Mouse (Mus musculus) lung, postnatal 0 days (tissue): ENCODE data around the gene Evx2. TPM values are rescaled to one million over a fixed set of nuclear protein-coding genes. Genes with fewer than 3 reads are reported as not detected.
A peak's percentile ranks its signal among the peaks of the same experiment; 100 is the strongest.

Source experiments
- ATAC-seq: fragments of 200-750 bp; cut with Nextera tagmentation; 2 replicates; pipeline ENCODE4 v1.8.0; 2017; ENCODE audit warnings: moderate library complexity
- DNase-seq: peaks from one replicate; pipeline ENCODE4 v3.0.0-alpha.2; 2016; ENCODE audit warnings: low spot score
- H3K27ac ChIP-seq: fragments of 300-500 bp; sonication (generic); 2 replicates; pipeline ENCODE4 v1.5.1; 2014; ENCODE audit warnings: antibody characterized with exemption, mild to moderate bottlenecking, low read length, mixed read lengths
- H3K27me3 ChIP-seq: fragments of 300-500 bp; sonication (generic); replicated peaks from 2 replicates; pipeline ENCODE4 v1.6.1; 2014; ENCODE audit warnings: low read length, mixed read lengths; ENCODE audit not compliant: insufficient read depth
- H3K36me3 ChIP-seq: fragments of 300-500 bp; sonication (generic); 2 replicates; pipeline ENCODE4 v1.6.1; 2014; ENCODE audit warnings: low read length, mixed read lengths; ENCODE audit not compliant: insufficient read depth
- H3K4me1 ChIP-seq: fragments of 300-500 bp; sonication (generic); 2 replicates; pipeline ENCODE4 v1.6.1; 2014; ENCODE audit warnings: antibody characterized with exemption, low read depth, low read length, mixed read lengths; ENCODE audit not compliant: insufficient read depth
- H3K4me2 ChIP-seq: fragments of 300-500 bp; sonication (generic); replicated peaks from 2 replicates; pipeline ENCODE4 v1.6.1; 2014; ENCODE audit warnings: low read depth, mild to moderate bottlenecking, low read length, moderate library complexity, mixed read lengths
- H3K4me3 ChIP-seq: fragments of 300-500 bp; sonication (generic); 2 replicates; pipeline ENCODE4 v1.5.1; 2014; ENCODE audit warnings: low read depth, low read length
- H3K9ac ChIP-seq: fragments of 300-500 bp; sonication (generic); replicated peaks from 2 replicates; pipeline ENCODE4 v1.6.1; 2014; ENCODE audit warnings: low read depth, mild to moderate bottlenecking
- H3K9me3 ChIP-seq: fragments of 300-500 bp; sonication (generic); 2 replicates; pipeline ENCODE4 v1.6.1; 2016; ENCODE audit warnings: low read length, mixed read lengths
- CTCF ChIP-seq: IDR thresholded peaks from 2 replicates; pipeline ENCODE4 v1.5.1; 2016; ENCODE audit warnings: antibody characterized with exemption, mild to moderate bottlenecking
- EP300 ChIP-seq: IDR thresholded peaks from 2 replicates; pipeline ENCODE4 v1.6.1; 2016; ENCODE audit warnings: antibody characterized with exemption, mild to moderate bottlenecking, control low read depth
- WGBS: fragments of 180-500 bp; shearing (Covaris S2); extraction: QIAGEN DNeasy Blood & Tissue Kit; methylation state at CpG from one replicate; pipeline ENCODE4 v1.1.7; 2014; 5-methylcytosine and 5-hydroxymethylcytosine counted together
- polyA plus RNA-seq: library from polyadenylated mRNA; unstranded; fragments of >200 nt; fragmentation: Nextera tagmentation; extraction: Ambion mirVana; gene quantifications from 2 replicates; pipeline ENCODE4 v1.2.1, GENCODE M21; 2015

Evx2 gene
- polyA plus RNA-seq, 1 experiment from 2014 or later: not detected

DNA sequence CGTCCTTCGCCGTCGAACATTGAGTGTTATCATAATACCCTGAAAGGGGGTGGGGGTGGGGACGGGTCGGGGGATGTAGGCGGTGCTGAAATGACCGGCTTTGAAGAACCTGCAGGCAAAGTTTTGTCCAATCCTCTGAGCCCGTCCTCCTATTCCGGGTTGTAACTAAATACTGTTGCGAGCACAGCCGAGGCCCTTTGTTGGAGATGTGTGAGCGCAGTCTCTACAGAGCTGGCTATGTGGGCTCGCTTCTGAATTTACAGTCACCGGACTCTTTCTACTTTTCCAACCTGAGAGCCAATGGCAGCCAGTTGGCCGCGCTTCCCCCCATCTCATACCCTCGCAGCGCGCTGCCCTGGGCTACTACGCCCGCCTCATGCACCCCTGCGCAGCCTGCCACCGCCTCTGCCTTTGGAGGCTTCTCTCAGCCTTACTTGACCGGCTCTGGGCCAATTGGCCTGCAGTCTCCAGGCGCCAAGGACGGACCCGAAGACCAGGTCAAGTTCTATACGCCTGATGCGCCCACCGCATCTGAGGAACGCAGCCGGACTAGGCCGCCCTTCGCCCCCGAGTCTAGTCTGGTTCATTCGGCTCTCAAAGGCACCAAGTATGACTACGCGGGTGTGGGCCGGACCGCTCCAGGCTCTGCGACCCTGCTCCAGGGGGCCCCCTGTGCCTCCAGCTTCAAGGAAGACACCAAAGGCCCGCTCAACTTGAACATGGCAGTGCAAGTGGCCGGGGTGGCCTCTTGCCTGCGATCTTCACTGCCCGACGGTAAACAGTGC, 15.7 kb upstream of the Evx2 start, which contains the start of gene Hoxd12:
TSS of gene Hoxd12 (plus strand) at position 133 of the 785 bp plus-strand sequence.
- TF ChIP-seq CTCF (no peak), EP300 (no peak)
- Histone ChIP-seq H3K27me3 (peaks cover 89% of the 10 kb centered on the region), H3K4me1 (peaks cover 4% of the 10 kb centered on the region; the same call in 1 of the 2 replicates), H3K9me3 (no peaks in the 10 kb centered on the region), H3K4me3 (no peak within 1 kb of the TSS), H3K27ac (no peak within 1 kb of the TSS), H3K4me2 (no peak within 1 kb of the TSS), H3K36me3 (no peaks in the 10 kb centered on the region), H3K9ac (no peak within 1 kb of the TSS)
- 4% methylated on average over 47 of the region's 47 CpGs for WGBS
- no peak for DNase-seq
- no peak for ATAC-seq

DNA sequence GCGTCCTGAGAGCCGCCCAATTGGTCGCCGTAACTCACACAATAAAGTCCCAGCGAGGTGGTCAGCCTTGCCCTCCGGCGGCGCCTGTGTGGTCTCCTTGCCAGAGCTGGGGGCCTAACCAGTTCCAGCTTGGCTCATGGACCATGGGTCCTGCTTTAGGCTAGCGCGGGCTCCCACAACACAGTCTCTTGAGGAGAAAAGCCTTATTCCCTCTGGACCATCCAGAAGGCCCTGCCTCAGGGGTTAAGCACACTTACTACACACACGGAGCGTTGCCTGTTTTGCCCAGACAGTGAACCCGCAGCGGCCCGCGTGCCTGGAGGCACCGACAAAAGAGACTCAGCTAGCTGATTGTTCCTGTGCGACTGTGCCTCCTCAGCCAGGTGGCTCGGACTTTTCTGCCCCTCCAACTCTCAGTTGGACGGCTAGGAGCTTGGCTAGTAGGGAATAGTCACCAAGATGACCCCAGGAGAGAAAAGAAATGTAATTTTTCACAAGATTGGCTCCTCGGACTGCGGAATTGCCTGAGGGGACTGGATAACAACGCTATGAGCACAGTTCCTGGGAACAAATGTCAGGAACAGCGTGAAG, 14.6 kb upstream of the Evx2 start:
- no peak overlapping the region for H3K27ac ChIP-seq
- H3K4me1 ChIP-seq: peaks cover 4% of the 10 kb centered on the region; the same call in 1 of the 2 replicates
- no peak overlapping the region for H3K9ac ChIP-seq
- 3% methylated on average over 24 of the region's 24 CpGs for WGBS
- TF ChIP-seq CTCF (no peak), EP300 (no peak)
- no peaks in the 10 kb centered on the region for H3K9me3 ChIP-seq
- no peak overlapping the region for H3K4me2 ChIP-seq
- peaks cover 89% of the 10 kb centered on the region for H3K27me3 ChIP-seq
- ATAC-seq (no peak), DNase-seq (no peak)
- no peaks in the 10 kb centered on the region for H3K36me3 ChIP-seq
- H3K4me3 ChIP-seq: no peak overlapping the region

DNA sequence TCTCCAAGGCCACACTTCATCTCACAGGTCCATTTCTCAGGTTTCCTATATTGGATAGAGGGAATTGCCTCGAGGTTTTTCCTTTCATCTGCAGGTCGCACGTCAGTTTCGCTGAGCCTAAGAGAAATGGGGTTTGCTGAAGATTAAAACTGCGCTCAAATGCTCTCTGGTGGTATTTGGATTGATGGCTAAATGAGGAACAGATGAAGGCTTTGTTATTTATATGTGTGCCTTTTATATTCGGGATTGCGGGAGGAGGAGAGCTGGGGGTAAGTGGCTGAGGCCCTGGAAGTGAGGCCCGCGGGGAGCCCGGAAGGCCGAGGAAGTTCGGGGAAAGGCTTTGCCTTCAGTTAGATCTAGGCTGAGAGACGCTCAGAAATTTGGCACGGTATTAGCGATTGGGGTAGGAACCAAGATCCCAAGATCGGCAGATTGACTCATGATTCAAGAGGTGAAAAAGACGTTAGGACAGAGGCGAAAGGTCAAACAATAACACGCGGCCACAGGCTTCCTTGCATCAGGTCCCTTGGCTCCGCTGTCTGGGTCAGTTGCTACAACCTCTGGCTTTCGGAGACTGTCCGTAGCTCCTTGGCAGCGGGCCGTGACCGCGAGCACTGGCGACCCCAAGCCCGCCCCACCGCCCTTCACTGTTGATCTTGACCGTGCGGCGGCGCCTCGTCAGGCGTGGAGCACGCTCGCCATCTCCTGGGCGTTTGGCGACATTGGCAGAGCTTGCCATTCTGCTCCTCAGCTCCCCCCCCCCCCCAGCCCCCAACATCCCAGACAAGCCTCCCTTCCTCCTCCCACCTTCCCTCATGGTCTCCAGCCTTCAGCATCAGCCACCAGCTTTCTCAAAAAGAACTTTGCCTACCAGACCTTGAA, 13.4 kb upstream of the Evx2 start:
- peak overlapping the region; percentile 29; the same call in 1 of the 2 replicates for H3K4me3 ChIP-seq
- peak; percentile 64 for DNase-seq

DNA sequence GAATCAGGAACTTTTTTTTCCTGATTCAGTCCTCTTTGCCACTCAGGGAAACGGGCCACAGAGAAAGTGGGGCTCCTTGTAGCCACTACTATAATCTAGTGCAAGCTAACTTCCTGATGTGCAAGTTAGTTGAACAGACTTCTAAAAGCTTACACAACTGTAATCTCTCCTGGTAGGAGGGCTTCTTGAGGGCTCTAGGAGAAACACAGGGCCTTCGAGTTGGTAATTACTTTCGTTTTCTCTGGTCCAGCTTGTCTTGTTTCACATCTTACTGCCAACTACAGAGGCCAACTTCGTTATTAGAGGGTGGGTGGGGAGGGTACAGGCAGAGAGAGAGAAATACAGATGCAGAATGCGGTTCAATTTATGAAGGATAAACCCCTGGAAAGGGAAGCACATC, 12.5 kb upstream of the Evx2 start:
- 16% methylated on average over 5 of the region's 5 CpGs for WGBS
- H3K4me2 ChIP-seq: no peak overlapping the region; the same call in 1 of the 2 replicates

More for the DNA sequence above, 13.4 kb upstream of the Evx2 start:
- 6% methylated on average over 40 of the region's 40 CpGs for WGBS
- TF ChIP-seq CTCF (peak; percentile 81), EP300 (no peak)
- Histone ChIP-seq H3K36me3 (no peaks in the 10 kb centered on the region), H3K4me2 (peak overlapping the region; percentile 48), H3K4me1 (peaks cover 4% of the 10 kb centered on the region), H3K27ac (no peak overlapping the region), H3K9ac (no peak overlapping the region), H3K27me3 (peaks cover 92% of the 10 kb centered on the region), H3K9me3 (no peaks in the 10 kb centered on the region)
- ATAC-seq: peak; percentile 66

DNA sequence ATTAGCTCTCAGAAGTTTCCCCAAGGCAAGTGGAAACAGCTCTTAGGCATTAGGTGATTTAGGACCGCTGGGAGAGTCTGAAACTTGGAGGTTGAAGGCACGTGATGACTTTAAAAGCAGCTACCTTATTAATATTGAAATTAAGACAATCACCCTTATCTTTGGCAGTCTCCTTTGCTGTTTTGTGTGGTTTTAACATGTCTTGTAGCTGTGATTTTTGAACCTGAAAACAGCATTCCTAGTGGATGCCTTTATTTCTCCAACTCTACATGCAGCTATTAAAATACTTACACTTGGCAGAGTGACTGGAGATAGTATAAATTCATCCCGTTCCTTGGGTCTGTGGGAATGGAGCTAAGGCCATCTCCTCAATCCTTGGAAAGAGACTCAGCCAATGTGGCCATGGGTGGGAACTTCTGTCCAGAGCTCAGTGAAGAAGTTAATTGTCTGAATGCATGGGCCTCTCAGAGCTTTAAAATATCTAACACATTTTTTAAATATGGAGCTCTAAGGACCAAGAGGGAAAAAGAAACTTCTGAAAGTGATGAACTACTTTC, 11.4 kb upstream of the Evx2 start:
- H3K4me1 ChIP-seq: peaks cover 4% of the 10 kb centered on the region
- TF ChIP-seq CTCF: no peak
- TF ChIP-seq EP300: no peak
- no peak overlapping the region for H3K4me2 ChIP-seq
- ATAC-seq (no peak), DNase-seq (no peak)
- no peaks in the 10 kb centered on the region for H3K9me3 ChIP-seq
- peaks cover 88% of the 10 kb centered on the region for H3K27me3 ChIP-seq
- no peak overlapping the region for H3K27ac ChIP-seq
- no peak overlapping the region for H3K4me3 ChIP-seq
- no peaks in the 10 kb centered on the region for H3K36me3 ChIP-seq
- no peak overlapping the region for H3K9ac ChIP-seq
- 7% methylated on average over 3 of the region's 3 CpGs for WGBS

More for the DNA sequence above, 12.5 kb upstream of the Evx2 start:
- Histone ChIP-seq H3K36me3 (no peaks in the 10 kb centered on the region), H3K27ac (no peak overlapping the region), H3K27me3 (peaks cover 91% of the 10 kb centered on the region), H3K4me1 (peaks cover 4% of the 10 kb centered on the region), H3K4me3 (peak overlapping the region; percentile 10; the same call in 1 of the 2 replicates), H3K9me3 (no peaks in the 10 kb centered on the region), H3K9ac (no peak overlapping the region)
- DNase-seq (no peak), ATAC-seq (no peak)
- TF ChIP-seq EP300: no peak
- TF ChIP-seq CTCF: no peak
